Mouse (Mus musculus): ENCODE measurements around the gene Tbxas1.
A peak's percentile ranks its signal among the peaks of the same experiment; 100 is the strongest.

Gene Tbxas1

DNA sequence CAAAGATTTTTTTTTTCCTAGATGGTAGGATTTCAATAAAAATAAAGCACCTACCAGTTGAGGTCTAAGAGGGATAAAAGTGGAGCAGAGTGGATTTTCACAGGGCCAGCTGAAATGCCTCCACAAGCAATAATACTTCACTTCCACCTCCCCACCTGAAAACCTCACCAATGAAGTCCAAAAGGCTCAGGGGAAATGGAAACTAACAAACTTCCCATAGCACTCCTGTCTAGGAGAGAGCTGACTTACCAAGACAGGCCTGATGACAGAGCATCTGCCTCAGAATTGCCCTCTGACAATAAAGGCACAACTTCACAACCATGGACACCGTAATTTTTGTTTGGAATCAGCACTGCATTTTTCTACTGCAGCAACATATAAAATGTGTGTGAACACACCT lies 15.4 kb upstream of the Tbxas1 start:
- DNase-seq (ENCODE audit: low spot score in 2 of 2): no peak

DNA sequence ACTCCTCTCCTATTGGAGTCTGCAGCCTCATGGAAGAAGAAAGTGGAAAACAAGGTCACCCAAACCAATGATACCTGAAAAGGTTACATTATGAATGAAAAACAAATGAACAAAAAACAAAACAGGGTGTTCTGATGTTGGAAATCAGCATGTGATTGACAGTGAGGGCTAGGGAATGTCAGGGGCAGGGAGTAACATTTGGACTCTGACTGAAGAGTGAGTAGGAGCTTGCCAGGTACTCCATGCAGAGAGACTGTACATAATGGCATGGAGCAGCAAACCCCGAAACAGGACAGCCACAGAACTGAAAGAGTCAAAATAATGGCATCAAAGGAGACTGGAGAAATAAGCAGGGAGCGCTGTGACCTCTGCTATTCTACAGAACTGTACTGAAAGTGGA lies 14.9 kb upstream of the Tbxas1 start:
- DNase-seq (ENCODE audit: low spot score in 2 of 2): no peak

DNA sequence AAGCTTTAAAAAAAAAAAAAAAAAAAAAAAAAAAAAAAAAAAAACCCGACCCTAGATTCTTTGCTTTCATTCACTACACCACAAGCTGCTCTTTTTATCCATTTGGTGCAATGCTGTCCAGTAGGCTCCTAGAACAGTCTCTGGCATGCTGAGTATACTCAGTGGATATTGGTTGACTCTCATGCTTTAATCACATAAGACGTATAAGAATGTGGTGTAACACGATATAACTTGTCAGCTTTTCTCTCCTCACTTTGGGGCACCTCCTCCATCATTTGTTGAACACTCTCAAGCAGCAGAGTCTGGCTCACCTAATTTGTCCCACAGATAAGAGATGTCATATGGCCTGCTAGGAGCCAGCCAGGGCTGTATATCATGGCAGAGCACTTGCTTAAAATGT lies 11.6 kb upstream of the Tbxas1 start:
- no peak for DNase-seq (ENCODE audit: low spot score in 2 of 2)

DNA sequence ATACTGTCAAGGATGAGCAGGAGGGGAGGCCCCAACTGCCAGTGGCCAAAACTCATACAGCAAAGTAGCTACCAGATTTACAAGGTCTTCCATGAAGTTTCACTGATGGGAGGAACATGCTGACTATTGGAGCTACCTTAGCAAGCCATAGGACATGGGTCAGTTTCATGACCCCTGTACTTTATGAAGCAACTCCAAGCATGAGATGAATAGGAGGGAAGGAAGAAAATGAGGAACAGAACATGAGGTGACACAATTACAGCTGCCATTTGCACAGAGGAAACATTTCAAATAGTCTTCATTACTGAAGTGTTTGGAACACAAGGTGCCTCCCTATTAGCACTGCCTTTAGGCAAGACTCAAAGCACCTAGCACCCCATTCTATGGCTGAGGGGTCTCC lies 9.4 kb upstream of the Tbxas1 start:
- DNase-seq (ENCODE audit: low spot score in 2 of 2): no peak

DNA sequence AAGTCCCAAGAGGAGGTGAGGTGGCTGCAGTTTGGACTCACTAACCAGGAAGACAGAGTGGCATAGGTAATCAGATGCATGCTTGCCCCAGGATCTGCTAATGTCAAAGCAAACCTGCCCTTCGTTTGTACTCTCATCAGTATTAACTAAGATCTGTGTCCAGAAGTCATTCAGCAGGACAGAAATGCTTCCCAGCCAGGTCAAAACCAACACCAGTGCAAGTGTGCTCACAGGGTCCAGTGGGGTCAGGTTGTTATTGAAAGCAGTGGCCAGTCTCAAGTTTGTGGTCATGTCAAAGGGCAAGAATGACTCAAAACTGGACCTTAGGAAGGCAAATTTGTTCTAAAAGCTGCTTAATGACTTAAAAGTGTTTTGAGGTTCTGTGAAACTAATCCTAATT lies 8.8 kb upstream of the Tbxas1 start:
- DNase-seq (ENCODE audit: low spot score in 2 of 2): no peak

DNA sequence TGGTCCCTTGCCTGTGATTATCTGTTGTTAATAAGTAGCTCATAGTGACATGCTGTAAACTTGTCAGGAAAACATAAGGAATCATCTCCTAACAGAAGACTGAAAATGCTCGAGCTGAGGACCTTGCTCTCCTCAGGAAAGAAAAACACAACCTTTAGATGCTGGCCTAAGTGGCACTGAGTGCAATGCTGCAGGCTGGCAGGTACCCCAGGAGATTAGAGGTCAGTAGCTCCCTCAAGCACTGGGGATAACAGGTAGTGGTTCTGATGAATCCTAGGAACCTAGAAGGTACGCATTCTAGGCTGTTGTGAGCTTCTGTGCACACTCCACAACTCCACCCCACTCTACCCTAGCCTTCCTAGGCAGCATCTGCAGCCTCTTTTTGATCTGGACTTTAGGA lies 8.4 kb upstream of the Tbxas1 start:
- DNase-seq (ENCODE audit: low spot score in 2 of 2): no peak

DNA sequence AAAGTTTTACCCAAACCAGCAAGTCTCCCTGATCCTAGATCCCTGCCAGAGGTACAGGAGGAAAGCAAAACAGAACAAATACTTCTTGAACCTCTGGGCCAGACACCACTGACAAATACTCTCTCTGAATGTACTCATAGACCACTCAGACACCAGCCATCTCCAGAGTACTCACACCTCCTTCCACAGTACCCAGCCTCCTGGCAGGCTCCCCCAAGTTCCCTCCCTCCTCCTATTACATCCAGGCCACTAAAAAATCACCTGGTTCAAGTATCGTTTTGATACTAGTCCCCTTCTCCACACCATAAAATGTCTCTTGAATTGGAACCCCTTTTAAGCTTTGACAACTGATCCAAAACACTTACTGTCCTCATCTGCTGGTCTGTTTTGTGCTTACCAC lies 7.9 kb upstream of the Tbxas1 start:
- no peak for DNase-seq (ENCODE audit: low spot score in 2 of 2)

DNA sequence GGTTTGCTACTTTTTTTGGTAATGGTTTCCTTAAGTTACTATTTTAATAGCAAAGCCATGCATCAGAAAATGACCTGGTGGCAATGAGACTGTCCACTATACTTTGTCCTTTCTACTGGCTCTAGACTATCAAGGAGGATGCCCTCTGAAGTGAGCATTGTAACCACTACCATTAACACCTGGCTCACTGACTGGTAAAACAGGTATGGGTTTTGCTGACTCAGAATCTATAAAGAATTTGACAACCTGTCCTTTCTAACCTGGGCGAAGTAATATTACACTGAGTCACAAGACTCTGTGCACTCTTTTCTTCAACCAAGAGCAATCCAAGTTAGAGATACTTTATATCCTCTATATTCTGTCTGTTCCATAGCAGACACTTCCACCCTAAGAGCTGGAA lies 6.2 kb upstream of the Tbxas1 start:
- no peak for DNase-seq (ENCODE audit: low spot score in 2 of 2)

DNA sequence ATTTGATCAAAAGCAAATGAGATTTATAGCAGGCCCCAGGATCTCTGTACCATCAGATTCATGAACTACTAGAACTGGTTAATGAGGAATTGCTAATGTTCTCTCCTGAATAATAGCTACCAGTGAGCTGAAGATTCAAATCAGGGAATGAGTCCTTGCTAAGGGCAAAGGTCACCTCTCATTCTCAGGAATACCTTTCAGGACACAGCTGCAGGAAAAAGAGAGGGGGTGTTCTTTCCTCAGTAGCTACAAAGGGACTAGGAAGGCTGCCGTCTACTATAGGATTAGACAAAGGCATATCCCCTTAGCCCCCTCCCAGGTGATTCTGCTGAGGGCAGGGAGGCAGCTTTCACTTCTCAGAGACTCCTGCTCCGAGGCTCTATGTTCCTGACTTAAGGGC lies 5.1 kb upstream of the Tbxas1 start:
- no peak for DNase-seq (ENCODE audit: low spot score in 2 of 2)

DNA sequence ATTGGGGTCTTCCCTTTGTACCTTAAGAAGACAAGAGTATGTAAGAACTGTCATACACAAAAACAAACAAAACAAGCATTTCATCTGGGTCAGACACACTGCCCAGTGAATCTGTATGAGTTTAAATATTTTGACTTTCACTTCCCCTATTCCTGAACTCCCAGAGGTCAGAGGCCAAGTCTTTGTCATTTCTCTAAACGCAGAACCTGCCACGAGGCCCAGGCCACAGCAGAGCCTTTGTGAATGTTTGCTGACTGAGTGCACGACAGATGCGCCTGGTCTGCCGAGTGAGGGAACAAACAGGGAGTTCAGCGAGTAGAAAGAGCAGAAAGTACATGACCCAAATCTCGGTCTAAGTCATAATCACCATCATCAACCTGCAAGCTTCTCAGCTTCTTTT lies 4.2 kb upstream of the Tbxas1 start:
- no peak for DNase-seq (ENCODE audit: low spot score in 2 of 2)

DNA sequence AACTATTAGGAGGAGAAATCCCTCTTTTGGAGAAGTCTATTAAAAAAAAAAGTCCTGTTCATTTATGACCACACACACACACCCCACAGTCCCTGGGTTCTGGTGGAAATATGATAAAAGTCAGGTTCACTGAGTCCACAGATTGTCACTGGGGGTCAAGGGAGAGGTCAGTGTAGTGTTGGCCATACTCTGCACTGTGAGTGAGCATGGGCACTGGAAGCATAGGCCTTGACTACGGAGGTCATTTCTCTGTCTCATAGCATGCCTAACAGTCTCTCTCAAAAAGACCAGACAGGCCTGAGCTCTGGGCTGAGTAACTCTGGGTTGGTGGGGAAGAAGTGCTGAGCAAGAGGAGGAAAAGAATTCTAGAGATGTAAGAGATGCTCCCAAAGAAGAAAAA lies 1.9 kb upstream of the Tbxas1 start:
- no peak for DNase-seq (ENCODE audit: low spot score in 2 of 2)

DNA sequence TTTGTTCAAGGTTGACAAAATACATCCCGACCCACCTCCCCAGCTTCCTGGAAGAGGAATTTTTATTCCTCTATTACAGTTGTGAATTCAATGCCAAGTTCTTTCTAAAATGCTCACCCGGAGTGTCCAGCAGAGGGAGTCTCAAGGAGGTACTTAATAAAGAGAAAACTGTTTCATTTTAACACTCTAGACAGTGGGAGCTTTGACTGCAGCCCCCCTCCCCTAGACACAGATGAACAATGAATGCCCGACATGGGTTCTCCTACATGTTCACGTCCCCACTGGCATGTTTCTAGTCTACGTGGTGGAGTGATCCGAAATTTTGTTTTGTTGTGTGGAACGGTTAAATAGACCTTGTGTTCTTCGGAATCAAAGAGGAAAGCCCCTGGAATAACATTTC lies 1.2 kb upstream of the Tbxas1 start:
- DNase-seq (ENCODE audit: low spot score in 2 of 2): peak; percentile 22 to 35

DNA sequence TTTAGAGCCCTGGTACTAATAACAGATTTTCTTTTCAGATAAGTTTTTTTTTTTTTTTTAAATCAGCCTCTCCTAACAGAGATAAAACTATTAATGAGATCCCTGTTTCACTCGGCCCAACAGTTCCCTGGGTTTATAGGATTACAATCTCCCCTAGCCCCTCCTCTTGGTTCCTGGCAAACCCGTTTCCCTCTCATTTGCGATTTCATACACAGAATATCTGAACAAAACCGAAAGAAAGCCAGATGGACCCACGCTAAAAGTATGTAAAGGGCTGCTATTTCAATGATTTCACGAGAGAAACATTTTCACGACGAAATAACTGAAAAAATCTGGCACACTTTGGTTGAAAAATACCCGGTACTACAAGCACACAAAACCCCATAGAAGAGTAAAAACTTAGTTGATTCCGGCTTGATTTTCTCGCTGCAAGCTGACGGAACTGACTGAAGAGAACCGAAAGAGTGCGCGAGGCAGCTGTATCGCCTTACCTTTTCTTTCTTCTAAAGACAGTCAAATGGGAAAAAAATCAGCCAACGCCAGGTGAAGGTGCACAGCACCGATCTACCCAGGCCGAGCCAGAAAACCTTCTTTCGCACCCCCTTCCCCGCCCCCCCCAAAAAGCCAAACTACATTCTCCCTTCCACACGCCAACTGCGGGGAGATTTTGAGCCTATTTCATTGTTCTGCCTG lies 493 bp upstream of the Tbxas1 start:
- no peak for DNase-seq (ENCODE audit: low spot score in 2 of 2)

DNA sequence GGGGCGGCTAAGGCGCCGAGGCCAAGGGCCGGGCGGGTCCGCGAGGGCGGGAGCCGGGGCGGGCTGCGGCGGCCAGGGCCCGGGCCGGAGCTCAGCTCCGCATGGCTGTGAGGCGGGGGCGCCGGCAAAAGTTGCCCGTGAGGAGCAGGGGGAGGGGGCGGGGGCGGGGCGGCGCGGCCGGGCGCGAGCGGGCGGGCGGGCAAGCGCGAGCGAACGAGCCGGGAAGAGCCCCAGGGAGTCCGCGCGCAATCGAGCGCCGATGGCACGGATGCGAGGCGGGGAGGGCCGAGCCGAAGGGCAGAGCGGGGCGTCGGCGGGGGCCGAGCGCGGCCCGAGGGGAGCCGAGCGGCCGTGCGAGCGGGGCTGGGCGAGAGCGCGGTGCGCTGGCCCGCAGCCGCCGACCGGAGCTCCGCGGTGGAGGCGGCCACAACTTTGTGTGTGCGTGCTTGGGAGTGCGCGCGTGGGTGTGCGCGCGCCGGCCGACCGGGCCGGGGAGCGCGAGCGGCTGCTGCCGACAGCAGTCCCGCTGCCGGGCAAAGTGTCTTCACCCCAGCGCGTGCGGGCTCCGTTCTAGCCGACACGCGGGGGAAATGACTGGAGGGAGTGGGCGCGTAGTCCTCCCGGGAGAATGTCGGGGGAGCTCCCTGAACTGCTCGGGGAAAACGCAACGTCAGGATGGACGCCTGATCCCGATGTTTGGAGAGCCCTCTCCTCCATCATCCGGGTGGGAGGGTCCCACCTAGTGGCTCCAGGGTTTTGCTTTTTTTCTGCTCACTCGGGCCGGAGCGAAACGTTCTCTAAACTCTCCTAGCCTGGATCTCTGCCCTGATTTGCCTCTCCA lies 1.1 kb downstream of the Tbxas1 start, which contains the start of gene Hipk2:
Hipk2 (minus strand) TSS at position 95 of the 841 bp plus-strand sequence.
- DNase-seq (ENCODE audit: low spot score in 2 of 2): peak; percentile 56 to 60

DNA sequence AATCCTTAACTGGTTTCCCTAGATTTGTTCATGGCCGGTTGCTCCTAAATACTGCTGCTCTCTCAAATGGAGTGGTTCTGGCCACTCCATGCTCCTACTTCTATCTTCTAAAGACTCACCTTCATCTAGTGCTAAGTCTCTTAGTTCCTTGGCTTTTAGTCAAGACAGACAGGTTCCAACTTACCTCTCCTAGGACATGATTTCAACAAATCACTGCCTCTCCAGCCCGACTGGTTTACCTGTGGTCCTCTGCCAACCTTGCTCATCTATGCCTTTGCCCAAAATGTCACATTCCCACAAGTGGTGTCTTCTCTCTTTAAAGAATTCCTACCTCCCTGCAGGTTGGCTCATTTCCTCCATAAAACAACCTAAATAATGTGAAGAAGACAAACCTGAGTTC lies 2.5 kb downstream of the Tbxas1 start:
- DNase-seq (ENCODE audit: low spot score in 2 of 2): no peak

DNA sequence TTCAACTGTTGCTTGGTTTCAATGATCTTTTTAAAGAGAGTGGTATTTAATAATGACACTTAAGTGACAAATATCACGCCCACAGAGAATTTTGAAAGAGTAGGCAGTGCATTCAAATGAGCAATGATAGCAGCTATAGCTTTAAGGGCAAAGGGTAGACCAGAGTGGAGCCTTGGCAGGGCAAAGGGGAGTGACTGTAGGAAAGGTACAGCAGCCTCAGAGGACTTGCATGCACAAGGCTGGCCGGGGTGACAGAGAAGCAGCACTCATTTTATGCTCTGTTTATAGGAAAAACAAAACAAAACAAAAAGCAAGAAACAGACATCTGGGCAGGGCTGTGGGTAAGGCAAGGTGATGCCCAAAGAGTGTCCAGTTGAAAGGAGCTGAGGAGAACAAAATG lies 6.3 kb downstream of the Tbxas1 start:
- DNase-seq (ENCODE audit: low spot score in 2 of 2): no peak

DNA sequence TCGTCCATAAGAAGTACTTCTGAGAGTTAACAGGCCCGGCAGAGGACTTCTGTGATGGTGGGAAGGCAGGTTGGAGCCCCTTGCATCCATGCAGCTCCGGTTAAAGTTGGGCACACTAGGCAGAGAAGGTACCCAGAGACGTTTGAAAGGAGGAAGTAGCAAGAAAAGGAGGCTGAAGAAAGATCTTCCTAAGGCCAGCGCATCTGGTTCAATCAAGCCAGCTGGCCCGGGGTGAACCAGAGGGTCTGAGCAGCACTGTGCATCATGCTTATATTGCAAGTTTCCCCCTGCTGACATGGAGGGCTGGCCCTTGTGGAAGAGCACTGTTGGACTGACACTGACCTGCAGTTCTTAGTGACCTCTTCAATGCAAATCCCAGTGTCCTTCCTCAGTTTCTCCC lies 6.8 kb downstream of the Tbxas1 start:
- DNase-seq (ENCODE audit: low spot score in 2 of 2): no peak

DNA sequence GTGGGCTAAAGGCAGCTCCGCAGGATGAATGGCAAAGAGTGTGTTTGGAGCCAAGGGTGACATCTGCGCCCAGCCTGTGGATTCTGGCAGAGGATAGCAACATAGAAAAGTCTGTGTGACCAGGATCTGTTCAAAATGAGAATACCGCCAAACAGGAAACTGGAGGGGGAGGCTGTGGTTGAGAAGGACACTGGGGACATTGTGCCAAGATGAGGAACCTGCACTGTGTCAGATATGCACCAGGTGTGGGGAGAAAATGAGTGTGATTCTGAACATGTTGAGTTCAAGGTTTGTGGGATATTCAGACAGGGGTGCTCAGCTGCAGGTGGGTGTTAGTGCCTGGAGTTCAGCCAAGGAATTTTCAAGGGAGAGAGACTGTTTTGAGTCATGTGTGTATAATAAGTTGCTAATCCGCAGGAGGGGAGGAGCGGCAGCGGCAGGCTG lies 7.5 kb downstream of the Tbxas1 start:
- no peak for DNase-seq (ENCODE audit: low spot score in 2 of 2)

DNA sequence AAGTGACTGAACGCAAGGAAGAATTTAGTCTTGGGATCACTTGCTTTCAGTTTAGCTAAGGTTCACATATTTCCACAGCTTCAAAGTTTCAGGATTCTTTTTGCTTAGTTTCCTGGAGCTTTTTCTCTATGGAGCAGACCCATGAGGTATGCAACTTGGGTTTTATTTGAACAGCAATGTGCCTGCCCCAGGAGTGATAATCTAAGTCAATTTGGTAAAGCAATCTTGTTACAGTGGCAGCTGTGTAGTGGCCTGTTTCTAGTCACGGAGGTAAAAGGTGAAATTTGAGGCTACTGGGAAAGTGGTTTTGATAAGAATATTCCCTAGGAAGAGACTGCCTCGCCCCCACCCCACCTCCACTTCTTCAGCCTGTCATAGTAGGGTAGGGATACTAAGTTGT lies 9.3 kb downstream of the Tbxas1 start:
- no peak for DNase-seq (ENCODE audit: low spot score in 2 of 2)

DNA sequence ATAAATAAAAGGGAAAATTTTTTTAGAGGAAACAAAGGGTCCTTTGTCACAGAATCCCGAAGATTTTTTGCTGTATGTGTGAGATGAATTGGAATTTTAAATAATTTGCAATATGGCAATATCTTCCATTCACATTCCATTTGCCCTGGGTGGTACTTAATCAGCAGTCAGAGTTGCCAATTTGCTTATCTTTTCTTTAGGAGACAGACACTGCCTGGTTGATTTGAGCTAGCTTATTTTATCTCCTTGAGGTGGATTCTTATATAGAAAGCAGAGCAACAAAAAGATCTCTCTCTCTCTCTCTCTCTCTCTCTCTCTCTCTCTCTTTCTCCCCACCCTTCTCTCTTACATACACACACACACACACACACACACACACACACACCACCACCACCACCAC lies 9.9 kb downstream of the Tbxas1 start:
- no peak for DNase-seq (ENCODE audit: low spot score in 2 of 2)

DNA sequence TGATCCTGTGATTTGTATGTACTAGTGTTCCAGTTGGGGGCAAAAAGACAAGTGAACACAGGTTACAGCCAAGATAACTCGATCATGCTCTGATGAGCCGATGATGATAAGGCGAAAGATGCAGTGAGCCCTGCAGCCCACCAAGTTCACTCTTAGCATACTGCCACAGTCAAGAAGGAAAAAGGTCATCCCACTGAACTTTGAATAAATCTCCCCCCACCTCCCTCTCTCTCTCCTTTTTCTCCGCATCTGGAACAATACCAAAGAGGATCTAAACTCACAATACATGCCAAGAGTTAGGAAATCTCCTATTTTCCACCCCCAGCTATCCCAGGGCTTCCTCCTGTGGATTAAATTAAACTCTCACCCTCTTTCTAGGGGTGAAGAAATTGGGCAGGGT lies 12.2 kb downstream of the Tbxas1 start:
- no peak for DNase-seq (ENCODE audit: low spot score in 2 of 2)

DNA sequence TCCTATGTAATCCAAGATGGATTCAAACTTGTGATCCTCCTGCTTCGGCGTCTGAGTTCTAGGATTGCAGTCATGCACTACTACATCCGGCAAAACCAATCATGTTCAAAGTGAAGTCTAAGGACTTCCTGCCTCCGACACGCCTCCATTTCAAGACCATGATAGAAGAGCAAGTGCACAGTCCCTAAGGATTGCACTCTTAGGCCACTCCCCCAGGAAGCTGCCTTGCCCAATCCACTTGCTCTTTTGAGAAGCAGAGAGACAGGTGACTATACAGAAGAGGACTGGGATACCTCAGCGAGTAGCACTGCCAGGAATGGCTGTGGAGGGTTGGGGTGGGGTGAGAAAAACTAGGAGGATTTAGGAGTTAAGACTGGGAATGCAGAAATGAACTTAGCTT lies 14.0 kb downstream of the Tbxas1 start:
- no peak for DNase-seq (ENCODE audit: low spot score in 2 of 2)

DNA sequence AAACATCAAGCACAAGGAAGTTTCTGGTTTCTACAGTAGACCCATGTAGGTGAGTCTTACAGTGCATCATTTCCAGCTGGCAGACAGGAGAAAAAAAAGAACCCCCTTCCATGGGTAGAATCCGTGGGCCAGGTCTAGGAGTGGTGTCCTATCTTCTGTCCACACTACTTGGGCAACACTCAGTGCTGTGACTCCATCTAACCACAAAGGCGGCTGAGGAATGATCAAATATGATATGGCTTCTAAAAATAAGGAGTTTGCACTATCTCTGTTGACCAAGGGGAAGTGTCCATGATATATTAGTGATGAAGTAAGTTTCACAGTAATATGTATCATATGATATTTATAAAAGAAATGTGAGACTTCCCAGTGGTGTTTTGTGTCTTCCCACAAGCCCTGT lies 16.8 kb downstream of the Tbxas1 start:
- no peak for DNase-seq (ENCODE audit: low spot score in 2 of 2)
